Mouse (Mus musculus): Measurements from ENCODE around the gene BC052040. TPM values are rescaled to one million over a fixed set of nuclear protein-coding genes. Genes with fewer than 3 reads are reported as not detected.

Gene BC052040
- total RNA-seq, 2 experiments from 2014 or later = 4.7 to 5.3 TPM

DNA sequence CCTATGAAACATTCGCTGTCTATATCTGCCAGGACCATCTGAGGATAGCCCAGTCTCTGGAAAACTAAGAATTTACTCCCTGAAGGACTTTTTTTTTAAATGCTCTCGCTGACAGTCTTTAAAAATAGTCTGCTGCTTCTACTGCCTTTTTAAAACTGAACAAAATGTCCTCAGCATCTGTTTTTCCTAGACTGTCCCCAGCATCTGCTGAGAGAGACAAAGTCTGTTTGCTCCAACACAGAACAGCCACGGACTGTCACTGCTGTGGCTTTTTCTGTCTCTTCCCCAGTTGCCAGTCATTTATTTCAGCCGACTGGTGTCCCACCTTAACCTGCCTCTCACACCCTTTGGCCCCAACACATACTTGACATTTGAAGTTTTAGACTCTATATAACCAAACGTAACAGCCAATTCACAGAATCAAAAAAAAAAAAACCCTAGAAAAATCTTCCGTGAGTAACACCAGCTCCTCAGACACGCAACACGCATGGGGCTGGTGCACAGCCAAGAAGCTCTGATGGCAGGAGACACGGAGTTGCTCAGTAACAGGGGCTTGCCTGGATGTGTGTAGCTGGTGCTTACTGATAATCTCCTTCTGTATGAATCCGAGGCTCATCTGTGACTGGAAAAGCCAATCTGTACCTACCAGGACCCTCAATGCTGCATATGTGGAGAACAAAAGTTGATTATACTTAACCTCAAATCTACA lies 188.2 kb downstream of the BC052040 start:
- DNase-seq = no peak

DNA sequence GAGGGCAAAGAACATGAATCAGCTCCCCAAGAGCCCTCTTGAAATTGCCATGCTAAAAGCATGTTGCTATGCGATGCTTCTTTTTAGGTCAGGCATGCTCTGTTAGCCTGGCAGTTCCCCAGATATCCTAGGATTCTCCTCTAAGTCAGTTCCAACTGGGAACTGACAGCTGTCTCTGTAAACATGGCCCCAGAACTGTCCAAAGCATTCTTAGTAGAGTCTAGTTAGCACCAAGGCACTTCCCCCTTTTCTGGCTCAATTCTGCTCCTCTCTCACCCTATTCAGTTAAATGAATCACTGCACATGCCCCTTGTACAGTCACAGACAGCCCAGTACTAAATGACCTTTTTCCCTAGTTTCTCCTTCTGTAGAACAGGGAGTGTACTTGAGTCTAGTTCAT lies 191.2 kb downstream of the BC052040 start:
- DNase-seq = no peak

- no peak for DNase-seq
These were observed 192.8 kb downstream of the BC052040 start for GRCm38 (mm10) chr2:115774153-115774908.

DNA sequence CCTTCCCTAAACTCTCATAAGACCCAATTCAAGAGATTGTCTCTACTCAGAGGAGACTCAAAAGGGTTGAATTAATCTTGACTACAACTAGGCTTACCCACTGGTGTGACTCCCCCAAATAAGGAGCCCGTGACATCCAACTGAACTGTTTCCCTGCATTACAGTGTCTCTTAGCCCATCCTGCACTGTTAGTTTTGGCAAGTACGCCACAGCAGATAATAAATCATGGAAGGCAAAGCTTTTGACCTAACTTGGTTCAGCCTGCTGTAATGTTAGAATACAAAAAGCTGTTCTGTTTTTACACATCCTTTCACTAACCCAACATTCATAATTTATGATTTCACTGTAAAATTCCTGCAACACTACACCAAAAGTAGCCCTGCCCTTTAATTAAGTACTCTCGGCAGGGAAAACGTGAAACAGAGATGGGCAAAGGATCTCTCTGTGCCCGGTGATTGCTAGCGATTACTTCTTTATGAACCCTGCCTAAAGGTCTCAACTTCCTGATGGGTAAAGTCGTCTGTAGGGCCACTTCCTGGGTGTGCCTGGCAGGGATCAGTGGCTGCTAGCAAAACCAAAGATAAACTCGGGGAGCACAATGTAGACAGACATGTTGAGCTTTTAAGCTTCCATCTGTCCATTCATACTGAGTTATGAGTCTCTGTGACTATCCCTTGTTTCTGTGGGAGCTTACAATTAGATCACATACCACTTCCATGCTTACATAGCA lies 194.1 kb downstream of the BC052040 start:
- no peak for DNase-seq

GRCm38 (mm10) chr2:115776924-115777860 lies 195.7 kb downstream of the BC052040 start:
- DNase-seq = no peak

DNA sequence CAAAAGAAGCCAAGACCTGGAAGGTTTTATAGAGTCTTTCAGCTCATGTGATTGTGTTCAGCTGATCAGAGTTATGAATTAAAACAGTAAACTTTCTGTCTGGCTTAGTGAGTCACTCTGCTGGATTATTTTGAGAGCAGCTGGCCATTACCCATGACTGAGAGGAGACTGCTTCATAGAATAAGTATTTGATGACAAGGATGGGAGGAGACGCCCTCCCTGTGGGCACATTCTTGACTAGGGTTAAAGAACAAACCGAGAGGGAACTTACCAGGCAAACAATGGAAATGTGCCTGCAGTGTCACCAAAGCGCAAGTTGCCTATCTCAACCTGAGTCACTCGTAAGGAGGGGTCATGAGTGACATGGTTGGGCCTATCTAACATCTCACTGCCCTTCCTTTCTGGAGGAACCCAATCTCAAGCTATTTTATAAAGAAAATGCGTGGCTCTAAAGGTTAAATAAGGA lies 199.1 kb downstream of the BC052040 start:
- no peak for DNase-seq

DNA sequence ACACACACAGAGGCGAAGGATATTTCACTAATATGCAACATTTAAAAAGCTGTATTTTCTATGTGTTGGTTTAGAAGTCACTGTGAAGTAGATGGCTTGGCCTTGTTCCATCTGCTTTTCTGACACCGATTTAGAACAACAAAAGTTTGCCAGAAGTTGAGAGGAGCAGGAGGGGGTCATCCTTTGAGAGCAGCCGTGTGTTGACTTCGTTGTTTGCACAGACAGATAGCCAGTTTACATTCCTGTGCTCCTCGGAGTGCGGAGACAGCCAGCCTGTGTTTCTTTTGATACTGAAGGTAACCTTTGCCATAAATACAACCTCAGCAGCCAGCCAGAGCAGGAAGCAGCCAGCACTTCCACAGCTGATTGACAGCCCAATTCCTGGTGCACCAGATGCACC lies 204.2 kb downstream of the BC052040 start:
- no peak for DNase-seq

GRCm38 (mm10) chr2:115798839-115799238 lies 217.3 kb downstream of the BC052040 start:
- no peak for DNase-seq

- DNase-seq = no peak
These were observed 226.9 kb downstream of the BC052040 start for GRCm38 (mm10) chr2:115808376-115808775.

DNA sequence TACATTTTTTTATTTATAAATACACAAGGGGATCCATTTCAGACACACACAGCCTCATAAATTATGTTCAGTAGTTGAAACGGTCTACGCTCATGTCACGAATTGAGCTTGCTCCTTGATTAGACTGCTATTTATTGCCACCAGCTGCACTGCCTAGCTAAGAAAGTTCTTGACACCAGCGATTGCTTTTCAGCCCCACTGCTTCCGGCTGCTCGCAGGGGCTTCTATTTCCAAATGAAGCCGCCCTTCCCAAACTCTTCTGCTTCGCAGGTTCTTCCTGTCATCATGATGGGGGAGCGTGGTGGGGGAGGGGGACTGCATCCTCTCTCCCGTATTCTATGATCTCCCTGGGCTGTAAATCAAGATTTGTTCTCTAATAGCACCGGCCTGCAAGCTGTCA lies 231.8 kb downstream of the BC052040 start:
- DNase-seq = no peak

DNA sequence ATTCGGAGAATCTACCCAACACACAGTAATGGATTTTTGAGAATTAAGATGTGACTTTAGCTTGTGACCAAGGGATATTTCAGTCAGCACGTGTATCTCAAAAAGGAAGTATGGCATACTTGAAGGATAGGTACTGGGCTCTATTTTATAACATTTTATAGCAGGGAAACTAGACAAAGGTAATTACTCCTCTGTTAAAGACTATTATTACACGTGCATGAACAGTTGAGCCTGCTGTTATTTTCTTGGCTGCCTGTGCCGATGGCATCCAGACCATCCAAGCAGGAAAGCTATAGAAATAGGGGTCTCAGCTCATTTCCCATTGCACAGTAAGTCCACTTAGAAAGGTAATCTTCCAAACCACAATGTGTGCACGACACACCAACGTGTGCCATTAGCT lies 232.2 kb downstream of the BC052040 start:
- no peak for DNase-seq

GRCm38 (mm10) chr2:115817959-115818358 lies 236.4 kb downstream of the BC052040 start:
- no peak for DNase-seq

DNA sequence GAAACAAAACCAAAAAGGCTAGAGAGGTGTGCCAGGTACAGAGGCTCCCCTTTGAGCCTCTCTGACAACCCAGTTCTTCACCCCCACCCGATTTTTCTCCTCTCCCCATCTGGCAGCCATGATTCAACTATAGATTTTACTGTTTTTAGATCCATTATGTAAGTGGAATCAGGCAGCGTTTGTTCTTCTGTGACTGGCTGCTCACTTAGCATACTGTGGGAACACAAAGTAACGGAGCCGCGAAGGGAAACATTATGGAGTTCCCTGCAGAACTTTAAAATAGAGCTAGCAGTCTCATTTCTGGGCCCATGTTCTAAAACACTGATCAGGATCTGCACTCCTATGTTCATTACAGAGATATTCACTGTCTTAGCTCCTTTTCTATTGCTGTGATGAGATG lies 240.8 kb downstream of the BC052040 start:
- DNase-seq = no peak

Small RNA genes lying within 50 kb of the gene (microRNA-seq; reads per million reads assigned to microRNA genes)
- gene Mir1951 = not detected

All from adrenal gland, postnatal 10 days (tissue).